Mouse (Mus musculus): ENCODE results near the gene Tiam2. TPM values are rescaled to one million over a fixed set of nuclear protein-coding genes. Genes with fewer than 3 reads are reported as not detected.
A peak's percentile ranks its signal among the peaks of the same experiment; 100 is the strongest.

Gene Tiam2
- total and polyA plus RNA-seq, 3 experiments = 5.9 to 9.5 (median 9.4) TPM

DNA sequence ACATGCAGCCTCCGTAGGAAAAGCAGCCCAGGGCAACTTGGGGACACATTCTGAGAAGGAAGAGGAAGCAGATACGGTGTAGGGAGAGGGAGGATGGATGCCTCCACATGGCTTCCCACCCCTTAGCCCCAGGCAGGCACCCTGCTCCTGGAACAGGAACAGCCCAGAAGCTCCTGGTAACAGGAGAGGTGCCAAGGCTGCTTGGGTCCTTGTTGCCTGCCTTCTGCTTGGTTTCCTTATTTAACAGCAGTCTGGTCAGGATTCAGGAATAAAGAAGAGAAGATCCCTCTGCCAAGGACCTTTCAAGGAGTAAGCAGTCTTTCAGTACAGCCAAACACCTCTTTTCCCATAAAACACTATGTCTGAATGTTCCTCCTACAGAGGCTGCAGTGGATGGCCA, 169.2 kb downstream of the Tiam2 start:
- Histone ChIP-seq H3K9ac (ENCODE audit: insufficient read depth, low read depth) (no peak overlapping the region), H3K4me1 (ENCODE audit: control insufficient read depth in 1 of 2, insufficient read depth in 2 of 2) (no peaks in the 10 kb centered on the region), H3K27me3 (replicated peaks) (no peaks in the 10 kb centered on the region), H3K9me3 (replicated peaks; ENCODE audit: low read length) (no peaks in the 10 kb centered on the region), H3K27ac (ENCODE audit: insufficient read depth, low read depth) (no peak overlapping the region), H3K4me2 (ENCODE audit: insufficient read depth, low read depth, poor library complexity, severe bottlenecking) (no peak overlapping the region), H3K36me3 (replicated peaks in 1 of 2; ENCODE audit: control insufficient read depth in 1 of 2, insufficient read depth in 1 of 2, low read length in 1 of 2) (peaks cover 0 to 52% of the 10 kb centered on the region in 2 experiments), H3K79me2 (replicated peaks; ENCODE audit: control insufficient read depth, extremely low read depth, insufficient read depth, poor library complexity, severe bottlenecking) (no peaks in the 10 kb centered on the region), H3K4me3 (replicated peaks in 1 of 3; ENCODE audit: low read depth in 2 of 3, low read length in 2 of 3, poor library complexity in 1 of 3) (no peak overlapping the region)
- TF ChIP-seq EP300 (IDR thresholded peaks at IDR 0.05; ENCODE audit: low read length) = no peak
- no peak for TF ChIP-seq JUN (IDR thresholded peaks at IDR 0.05; ENCODE audit: insufficient read depth, low read depth, low read length)
- TF ChIP-seq SMC3 (IDR thresholded peaks at IDR 0.05; ENCODE audit: low read depth, low read length) = no peak
- TF ChIP-seq JUND (conservative IDR thresholded peaks at IDR 0.05; ENCODE audit: low read depth, low read length) = no peak
- TF ChIP-seq GABPA (IDR thresholded peaks at IDR 0.05; ENCODE audit: insufficient replicate concordance, low read depth, low read length) = no peak
- no peak for TF ChIP-seq CTCF (conservative IDR thresholded peaks at IDR 0.05 in 1 of 2, IDR thresholded peaks at IDR 0.05 in 1 of 2; ENCODE audit: low read depth in 2 of 2, low read length in 2 of 2)
- TF ChIP-seq MAZ (IDR thresholded peaks at IDR 0.05; ENCODE audit: low read depth, low read length) = no peak
- dilution Hi-C loops (cut with MboI; ENCODE audit: extremely low pct_ligation_motif_present, extremely low pct_unique_long_range_greater_than_20kb, low sequenced_read_pairs) (no loop called here), in situ Hi-C loops (cut with MboI; ENCODE audit: low pct_ligation_motif_present, low pct_unique_long_range_greater_than_20kb, low sequenced_read_pairs) (no loop called here)
- no peak for DNase-seq (ENCODE audit: extremely low read depth)

DNA sequence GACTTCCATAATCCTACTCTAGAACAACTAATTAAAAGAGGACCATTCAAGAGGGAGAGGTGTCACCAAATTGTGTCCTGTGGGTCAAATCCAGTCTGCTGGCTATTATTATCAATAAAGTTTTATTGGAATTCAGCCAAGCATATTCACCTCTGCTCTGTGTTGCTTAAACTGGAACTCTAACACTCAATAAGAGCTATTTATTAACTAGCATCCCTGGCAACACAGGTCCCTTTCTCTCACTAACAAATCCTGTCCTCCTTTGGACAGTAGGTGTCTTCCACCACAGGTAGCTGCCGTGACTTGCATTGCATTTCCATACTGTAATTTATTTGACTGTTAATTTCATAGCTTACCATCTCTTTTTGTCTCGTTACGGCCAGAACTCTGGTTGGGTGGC, 169.7 kb downstream of the Tiam2 start:
- no peak for DNase-seq (ENCODE audit: extremely low read depth)
- TF ChIP-seq JUN (IDR thresholded peaks at IDR 0.05; ENCODE audit: insufficient read depth, low read depth, low read length) (no peak), MEF2A (IDR thresholded peaks at IDR 0.05; ENCODE audit: borderline replicate concordance, low read depth, low read length) (no peak), E2F4 (IDR thresholded peaks at IDR 0.05; ENCODE audit: insufficient replicate concordance, low read depth, low read length) (no peak), TCF12 (IDR thresholded peaks at IDR 0.05; ENCODE audit: low read depth, low read length) (no peak), ZMIZ1 (IDR thresholded peaks at IDR 0.05; ENCODE audit: low read depth, low read length) (no peak), MAFK (IDR thresholded peaks at IDR 0.05; ENCODE audit: insufficient replicate concordance, low read length) (no peak), POLR2A (IDR thresholded peaks at IDR 0.05; ENCODE audit: low read depth, low read length) (no peak), ETS1 (conservative IDR thresholded peaks at IDR 0.05; ENCODE audit: low read depth, low read length) (no peak)
- peaks cover 0 to 51% of the 10 kb centered on the region in 2 experiments for H3K36me3 ChIP-seq (replicated peaks in 1 of 2; ENCODE audit: control insufficient read depth in 1 of 2, insufficient read depth in 1 of 2, low read length in 1 of 2)
- no peaks in the 10 kb centered on the region for H3K4me1 ChIP-seq (ENCODE audit: control insufficient read depth in 1 of 2, insufficient read depth in 2 of 2)
- H3K79me2 ChIP-seq (replicated peaks; ENCODE audit: control insufficient read depth, extremely low read depth, insufficient read depth, poor library complexity, severe bottlenecking) = no peaks in the 10 kb centered on the region
- dilution Hi-C loops (cut with MboI; ENCODE audit: extremely low pct_ligation_motif_present, extremely low pct_unique_long_range_greater_than_20kb, low sequenced_read_pairs) = no loop called here
- H3K4me3 ChIP-seq (replicated peaks in 1 of 3; ENCODE audit: low read depth in 2 of 3, low read length in 2 of 3, poor library complexity in 1 of 3) = no peak overlapping the region
- in situ Hi-C loops (cut with MboI; ENCODE audit: low pct_ligation_motif_present, low pct_unique_long_range_greater_than_20kb, low sequenced_read_pairs) = no loop called here
- H3K9ac ChIP-seq (ENCODE audit: insufficient read depth, low read depth) = no peak overlapping the region
- H3K9me3 ChIP-seq (replicated peaks; ENCODE audit: low read length) = no peaks in the 10 kb centered on the region
- H3K27ac ChIP-seq (ENCODE audit: insufficient read depth, low read depth) = no peak overlapping the region
- H3K27me3 ChIP-seq (replicated peaks) = no peaks in the 10 kb centered on the region
- no peak overlapping the region for H3K4me2 ChIP-seq (ENCODE audit: insufficient read depth, low read depth, poor library complexity, severe bottlenecking)

DNA sequence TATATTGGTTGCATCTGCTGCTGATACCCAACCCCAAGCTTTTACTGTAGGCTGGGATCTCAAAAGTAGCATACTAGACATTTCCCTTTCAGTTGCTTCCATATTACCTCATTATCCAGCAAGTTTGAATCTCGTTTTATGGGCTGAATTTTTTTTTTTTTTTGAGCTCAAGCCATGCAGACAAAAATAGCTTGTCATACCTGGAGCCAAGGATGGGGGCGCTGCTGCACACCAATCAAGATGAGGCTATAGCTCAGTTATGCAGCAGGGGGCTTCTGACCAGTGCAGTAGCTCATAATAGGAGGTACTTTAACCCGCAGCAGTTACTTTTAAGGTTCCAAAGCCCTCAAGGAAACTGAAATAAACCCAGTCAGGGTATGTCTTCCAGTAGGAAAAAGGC, 171.7 kb downstream of the Tiam2 start:
- Histone ChIP-seq H3K4me1 (ENCODE audit: control insufficient read depth in 1 of 2, insufficient read depth in 2 of 2) (no peaks in the 10 kb centered on the region), H3K9ac (ENCODE audit: insufficient read depth, low read depth) (no peak overlapping the region), H3K79me2 (replicated peaks; ENCODE audit: control insufficient read depth, extremely low read depth, insufficient read depth, poor library complexity, severe bottlenecking) (no peaks in the 10 kb centered on the region), H3K36me3 (replicated peaks in 1 of 2; ENCODE audit: control insufficient read depth in 1 of 2, insufficient read depth in 1 of 2, low read length in 1 of 2) (peaks cover 3 to 56% of the 10 kb centered on the region in 2 experiments), H3K4me2 (ENCODE audit: insufficient read depth, low read depth, poor library complexity, severe bottlenecking) (no peak overlapping the region), H3K27ac (ENCODE audit: insufficient read depth, low read depth) (no peak overlapping the region), H3K4me3 (replicated peaks in 1 of 3; ENCODE audit: low read depth in 2 of 3, low read length in 2 of 3, poor library complexity in 1 of 3) (no peak overlapping the region), H3K9me3 (replicated peaks; ENCODE audit: low read length) (no peaks in the 10 kb centered on the region), H3K27me3 (replicated peaks) (no peaks in the 10 kb centered on the region)
- DNase-seq (ENCODE audit: extremely low read depth) = peak; percentile 53
- dilution Hi-C loops (cut with MboI; ENCODE audit: extremely low pct_ligation_motif_present, extremely low pct_unique_long_range_greater_than_20kb, low sequenced_read_pairs) (no loop called here), in situ Hi-C loops (cut with MboI; ENCODE audit: low pct_ligation_motif_present, low pct_unique_long_range_greater_than_20kb, low sequenced_read_pairs) (no loop called here)
- TF ChIP-seq CTCF (conservative IDR thresholded peaks at IDR 0.05 in 1 of 2, IDR thresholded peaks at IDR 0.05 in 1 of 2; ENCODE audit: low read depth in 2 of 2, low read length in 2 of 2) (peak; percentile 21 to 75; a peak in 2 of 4 replicates), ZNF384 (IDR thresholded peaks at IDR 0.05; ENCODE audit: low read depth, low read length) (peak; percentile 80), MYC (IDR thresholded peaks at IDR 0.05; ENCODE audit: low read depth, low read length) (no peak), JUND (conservative IDR thresholded peaks at IDR 0.05; ENCODE audit: low read depth, low read length) (no peak), MEF2A (IDR thresholded peaks at IDR 0.05; ENCODE audit: borderline replicate concordance, low read depth, low read length) (no peak), SMC3 (IDR thresholded peaks at IDR 0.05; ENCODE audit: low read depth, low read length) (no peak), EP300 (IDR thresholded peaks at IDR 0.05; ENCODE audit: low read length) (no peak), MXI1 (IDR thresholded peaks at IDR 0.05; ENCODE audit: low read depth, low read length) (no peak), NELFE (IDR thresholded peaks at IDR 0.05; ENCODE audit: low read depth, low read length) (no peak)
